Mouse (Mus musculus) heart, embryonic 10.5 days (tissue): ENCODE results near the gene Olfml2b. TPM values are rescaled to one million over a fixed set of nuclear protein-coding genes. Genes with fewer than 3 reads are reported as not detected.

Experiments
- DNase-seq: peaks from one replicate; pipeline ENCODE4 v3.0.0-alpha.2; 2017; ENCODE audit warnings: low spot score
- H3K27ac ChIP-seq: fragments of 300-500 bp; sonication (generic); 2 replicates; pipeline ENCODE4 v1.5.1; 2016; ENCODE audit warnings: mild to moderate bottlenecking
- H3K27me3 ChIP-seq: fragments of 300-500 bp; sonication (generic); 2 replicates; pipeline ENCODE4 v1.6.1; 2016; ENCODE audit warnings: mild to moderate bottlenecking; ENCODE audit not compliant: poor library complexity, insufficient read depth, severe bottlenecking
- H3K36me3 ChIP-seq: fragments of 300-500 bp; sonication (generic); 2 replicates; pipeline ENCODE4 v1.6.1; 2016; ENCODE audit warnings: mild to moderate bottlenecking, moderate library complexity
- H3K4me1 ChIP-seq: fragments of 300-500 bp; sonication (generic); 2 replicates; pipeline ENCODE4 v1.6.1; 2016; ENCODE audit warnings: mild to moderate bottlenecking
- H3K4me3 ChIP-seq: fragments of 300-500 bp; sonication (generic); 2 replicates; pipeline ENCODE4 v1.5.1; 2016; ENCODE audit warnings: mild to moderate bottlenecking, moderate library complexity
- H3K9me3 ChIP-seq: fragments of 300-500 bp; sonication (generic); 2 replicates; pipeline ENCODE4 v1.6.1; 2016; ENCODE audit warnings: mild to moderate bottlenecking, moderate library complexity
- WGBS: fragments of 180-500 bp; shearing (Covaris S2); methylation state at CpG from one replicate; pipeline ENCODE4 v1.1.7; 2016; 5-methylcytosine and 5-hydroxymethylcytosine counted together
- polyA plus RNA-seq: library from polyadenylated mRNA; unstranded; fragments of >200 nt; fragmentation: Nextera tagmentation; extraction: Ambion mirVana; gene quantifications from 2 replicates; pipeline ENCODE4 v1.2.1, GENCODE M21; 2016

Gene Olfml2b
- polyA plus RNA-seq, 1 experiment from 2014 or later = 31.4 TPM

DNA sequence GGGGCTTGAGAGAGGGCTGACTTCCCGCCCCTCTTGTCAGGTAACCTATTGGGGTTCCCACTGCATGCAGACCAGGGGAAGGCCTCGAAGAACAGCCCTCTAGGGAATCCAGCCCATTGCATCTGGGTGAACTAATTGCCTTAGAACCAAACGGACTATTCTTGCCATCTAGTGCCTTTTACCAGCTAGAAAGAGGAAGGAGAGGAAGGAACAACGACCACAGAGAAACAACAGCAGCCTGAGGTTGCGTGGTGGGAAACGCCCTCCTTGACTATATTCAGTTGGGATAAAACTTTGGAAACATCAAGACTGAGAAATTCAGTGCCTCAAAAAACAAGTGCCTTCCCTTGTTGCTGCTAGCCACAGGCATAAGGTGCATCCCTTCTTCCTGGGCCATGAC lies 39.5 kb downstream of the Olfml2b start:
- no peak overlapping the region for H3K4me3 ChIP-seq
- peaks cover 42% of the 10 kb centered on the region for H3K36me3 ChIP-seq
- no peak overlapping the region for H3K27ac ChIP-seq
- no peak for DNase-seq
- no peaks in the 10 kb centered on the region for H3K27me3 ChIP-seq
- peaks cover 5% of the 10 kb centered on the region for H3K4me1 ChIP-seq
- no peaks in the 10 kb centered on the region for H3K9me3 ChIP-seq
- WGBS = 80% methylated on average over 6 of the region's 6 CpGs

DNA sequence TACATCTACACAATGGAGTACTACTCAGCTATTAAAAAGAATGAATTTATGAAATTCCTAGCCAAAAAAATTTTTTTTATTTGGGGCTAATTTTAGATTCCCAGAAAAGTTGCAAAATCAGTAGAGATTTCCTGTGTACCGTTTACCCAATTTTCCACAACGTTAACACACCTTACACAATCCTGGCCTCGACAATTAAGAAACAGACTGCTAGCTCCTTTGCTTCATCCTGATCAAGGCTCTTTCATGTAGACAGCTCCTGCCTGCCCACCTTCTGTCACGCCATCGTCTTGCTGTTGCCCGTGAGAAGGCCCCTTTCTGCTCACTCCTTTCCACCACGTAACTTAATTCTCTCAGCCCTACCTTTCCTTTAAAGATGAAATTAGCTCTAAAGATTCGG lies 45.4 kb downstream of the Olfml2b start:
- Histone ChIP-seq H3K36me3 (no peaks in the 10 kb centered on the region), H3K27me3 (no peaks in the 10 kb centered on the region), H3K4me3 (no peak overlapping the region), H3K4me1 (peaks cover 3% of the 10 kb centered on the region; the same call in 1 of the 2 replicates), H3K9me3 (no peaks in the 10 kb centered on the region), H3K27ac (no peak overlapping the region)
- WGBS = 91% methylated on average over 8 of the region's 8 CpGs
- DNase-seq = no peak

DNA sequence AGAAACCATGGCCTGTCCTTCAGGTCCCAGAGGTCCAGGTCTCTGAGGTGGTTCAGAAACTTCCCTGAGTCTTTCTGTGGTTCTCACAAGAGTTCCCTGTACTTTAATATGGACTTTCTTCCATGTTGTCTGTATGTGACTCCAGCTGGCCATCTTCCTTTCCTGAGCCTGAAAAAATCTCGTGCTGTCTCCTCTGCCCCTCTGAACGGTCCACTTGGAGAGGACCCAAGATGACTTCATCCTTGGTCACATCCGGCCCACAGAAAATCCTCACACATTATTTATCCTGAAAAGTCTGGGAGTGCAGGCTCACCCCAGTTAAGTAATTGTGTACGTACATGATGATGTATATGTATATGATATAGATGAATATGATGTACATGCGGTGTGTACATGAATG lies 47.0 kb downstream of the Olfml2b start:
- DNase-seq = no peak
- Histone ChIP-seq H3K27ac (no peak overlapping the region), H3K4me1 (peaks cover 10% of the 10 kb centered on the region; the same call in 1 of the 2 replicates), H3K36me3 (no peaks in the 10 kb centered on the region), H3K27me3 (no peaks in the 10 kb centered on the region), H3K4me3 (no peak overlapping the region), H3K9me3 (no peaks in the 10 kb centered on the region)
- WGBS = 84% methylated on average over 5 of the region's 5 CpGs

DNA sequence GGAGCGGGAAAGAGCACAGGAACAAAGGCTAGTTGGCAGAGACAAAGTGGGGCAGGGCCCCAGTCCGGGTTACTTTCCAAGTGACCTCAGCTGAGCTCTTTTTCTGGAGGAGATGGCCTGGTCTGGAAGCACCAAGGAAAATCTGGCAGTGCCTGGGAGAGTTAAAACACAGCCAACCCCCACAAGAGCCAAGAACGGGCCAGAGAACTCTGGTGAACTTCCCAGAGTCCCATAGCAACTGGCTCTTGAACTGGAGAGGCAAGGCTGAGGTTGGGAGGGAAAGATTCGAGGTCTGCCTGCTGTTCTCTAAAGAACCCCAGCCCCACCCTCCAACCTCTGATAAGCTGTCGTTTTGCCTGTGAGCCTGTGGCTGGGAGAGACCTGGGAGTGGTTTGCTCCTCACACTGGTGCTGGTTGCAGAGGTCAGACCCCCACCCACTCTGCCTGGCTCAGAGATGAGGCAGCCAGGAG lies 50.5 kb downstream of the Olfml2b start:
- H3K36me3 ChIP-seq = no peaks in the 10 kb centered on the region
- no peak overlapping the region for H3K4me3 ChIP-seq
- DNase-seq = no peak
- peaks cover 10% of the 10 kb centered on the region; the same call in 1 of the 2 replicates for H3K4me1 ChIP-seq
- no peaks in the 10 kb centered on the region for H3K27me3 ChIP-seq
- 44% methylated on average over 5 of the region's 5 CpGs for WGBS
- no peaks in the 10 kb centered on the region for H3K9me3 ChIP-seq
- H3K27ac ChIP-seq = 0 out of 2 replicates have a peak overlapping the region, but pooled peaks have one; percentile 5

DNA sequence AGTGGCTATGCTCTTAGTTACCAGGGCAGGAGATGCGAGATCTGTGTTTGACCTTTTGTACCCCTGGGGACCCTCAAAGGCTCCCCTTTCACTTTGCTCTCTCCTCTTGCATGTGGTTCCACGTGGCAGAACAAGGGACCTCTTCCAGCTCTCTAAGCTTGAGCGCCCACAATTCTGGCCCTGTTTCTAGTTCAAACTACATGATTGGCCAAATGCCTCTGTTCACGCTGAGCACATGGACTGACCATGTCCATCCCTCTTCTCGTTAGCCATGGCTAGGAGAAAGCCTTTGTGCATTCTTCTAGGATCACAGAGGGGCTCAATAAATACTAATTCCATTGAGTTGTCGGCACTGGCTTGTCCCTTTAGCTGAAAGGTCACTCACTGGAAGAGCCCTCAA lies 51.0 kb downstream of the Olfml2b start:
- Histone ChIP-seq H3K9me3 (no peaks in the 10 kb centered on the region), H3K4me3 (no peak overlapping the region), H3K27me3 (no peaks in the 10 kb centered on the region), H3K4me1 (peaks cover 10% of the 10 kb centered on the region; the same call in 1 of the 2 replicates), H3K36me3 (no peaks in the 10 kb centered on the region), H3K27ac (0 out of 2 replicates have a peak overlapping the region, but pooled peaks have one; percentile 5)
- 82% methylated on average over 6 of the region's 6 CpGs for WGBS
- no peak for DNase-seq

DNA sequence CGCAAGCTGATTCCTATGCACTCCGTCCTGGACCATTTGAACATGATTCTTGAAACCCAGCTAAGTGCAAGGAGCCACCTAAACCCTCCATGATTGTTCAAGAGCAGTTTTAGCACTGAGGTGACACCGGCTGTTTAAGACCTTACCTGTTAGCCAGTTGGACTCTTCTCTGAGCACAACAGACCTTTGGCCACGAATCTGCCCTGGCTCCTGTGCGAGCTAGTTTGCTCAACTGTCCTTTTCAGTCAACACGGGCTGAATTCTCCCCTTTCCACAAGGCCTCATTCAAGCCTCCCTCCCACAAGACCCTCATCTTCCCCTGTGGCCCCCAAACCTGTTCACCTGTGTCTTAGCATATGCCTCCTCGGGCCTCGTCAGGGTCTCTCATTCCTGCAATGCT lies 52.7 kb downstream of the Olfml2b start:
- DNase-seq = no peak
- Histone ChIP-seq H3K27me3 (no peaks in the 10 kb centered on the region), H3K4me1 (peaks cover 10% of the 10 kb centered on the region; the same call in 1 of the 2 replicates), H3K4me3 (no peak overlapping the region), H3K27ac (no peak overlapping the region), H3K9me3 (no peaks in the 10 kb centered on the region), H3K36me3 (no peaks in the 10 kb centered on the region)
- WGBS = 90% methylated on average over 8 of the region's 8 CpGs

DNA sequence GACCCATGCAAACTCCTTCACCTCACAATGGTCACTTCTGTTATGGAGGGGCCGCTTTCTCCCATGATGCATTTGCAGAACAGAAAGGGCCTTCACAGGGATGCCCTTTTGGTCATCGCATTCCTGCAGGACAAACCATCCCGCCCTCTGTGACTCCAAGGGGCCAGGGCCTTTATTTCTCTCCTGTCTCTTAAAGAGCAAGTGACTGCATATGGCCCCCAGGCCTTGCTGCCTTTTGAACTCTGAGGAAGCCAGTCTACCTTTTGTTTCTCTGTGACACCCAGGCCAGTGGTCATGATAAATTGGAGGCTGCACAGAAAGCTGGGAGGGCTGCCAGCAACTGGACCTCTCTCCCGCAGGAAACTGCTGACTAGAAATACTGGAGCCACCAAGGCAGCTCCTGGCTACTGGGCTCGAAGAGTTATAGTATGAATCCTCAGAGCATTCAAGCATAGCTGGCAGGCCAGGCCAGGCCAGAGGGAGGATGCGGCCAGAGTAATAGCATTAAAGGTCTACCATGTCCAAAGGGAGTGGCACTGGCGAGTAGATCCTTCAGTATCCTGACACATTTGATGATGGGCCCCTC lies 53.5 kb downstream of the Olfml2b start:
- Histone ChIP-seq H3K27me3 (no peaks in the 10 kb centered on the region), H3K36me3 (no peaks in the 10 kb centered on the region), H3K4me1 (peaks cover 10% of the 10 kb centered on the region; the same call in 1 of the 2 replicates), H3K27ac (no peak overlapping the region), H3K4me3 (no peak overlapping the region), H3K9me3 (no peaks in the 10 kb centered on the region)
- 83% methylated on average over 7 of the region's 7 CpGs for WGBS
- DNase-seq = no peak

DNA sequence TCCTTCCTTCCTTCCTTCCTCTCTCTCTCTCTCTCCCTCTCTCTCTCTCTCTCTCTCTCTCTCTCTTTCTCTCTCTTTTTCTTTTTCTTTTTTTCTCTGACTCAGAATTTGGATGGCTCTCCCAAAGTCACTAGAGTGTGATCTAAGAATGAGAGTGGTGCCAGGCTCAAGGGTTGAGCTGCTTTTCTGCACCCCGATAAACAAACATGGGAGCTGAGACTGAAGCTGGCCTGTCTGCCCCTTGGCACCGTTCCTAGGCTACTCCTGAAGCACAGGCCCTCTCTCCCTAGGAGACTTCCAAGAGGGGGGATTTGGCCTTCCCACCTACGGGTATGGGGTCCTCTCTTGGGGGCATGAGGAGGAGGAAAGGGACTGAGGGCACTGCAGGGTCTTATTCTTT lies 54.4 kb downstream of the Olfml2b start:
- DNase-seq = no peak
- Histone ChIP-seq H3K36me3 (no peaks in the 10 kb centered on the region), H3K9me3 (no peaks in the 10 kb centered on the region), H3K4me1 (peaks cover 10% of the 10 kb centered on the region; the same call in 1 of the 2 replicates), H3K27ac (no peak overlapping the region), H3K27me3 (no peaks in the 10 kb centered on the region), H3K4me3 (no peak overlapping the region)
- WGBS = 82% methylated on average over 3 of the region's 3 CpGs

DNA sequence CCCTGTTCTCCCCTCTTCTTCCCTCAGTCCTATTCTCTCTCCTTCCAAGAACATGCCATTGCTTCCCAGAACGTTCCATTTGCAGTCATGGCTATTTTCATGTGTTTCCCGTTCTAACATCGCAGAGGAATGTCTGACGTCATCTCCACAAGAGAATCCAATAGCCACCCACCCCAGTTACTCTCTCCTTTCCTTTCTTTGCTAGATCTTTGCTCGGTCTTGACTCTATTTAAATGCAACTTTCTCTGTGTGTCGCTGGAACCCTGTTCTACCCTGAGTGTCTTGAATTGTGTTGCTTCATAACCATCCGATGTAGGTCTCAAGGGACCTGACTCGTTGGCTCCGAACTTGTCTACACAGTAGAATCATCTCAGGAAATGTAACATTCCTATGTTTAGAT lies 55.2 kb downstream of the Olfml2b start:
- no peak for DNase-seq
- Histone ChIP-seq H3K27ac (no peak overlapping the region), H3K9me3 (no peaks in the 10 kb centered on the region), H3K4me3 (no peak overlapping the region), H3K27me3 (no peaks in the 10 kb centered on the region), H3K4me1 (peaks cover 10% of the 10 kb centered on the region; the same call in 1 of the 2 replicates), H3K36me3 (no peaks in the 10 kb centered on the region)
- WGBS = 73% methylated on average over 9 of the region's 9 CpGs

DNA sequence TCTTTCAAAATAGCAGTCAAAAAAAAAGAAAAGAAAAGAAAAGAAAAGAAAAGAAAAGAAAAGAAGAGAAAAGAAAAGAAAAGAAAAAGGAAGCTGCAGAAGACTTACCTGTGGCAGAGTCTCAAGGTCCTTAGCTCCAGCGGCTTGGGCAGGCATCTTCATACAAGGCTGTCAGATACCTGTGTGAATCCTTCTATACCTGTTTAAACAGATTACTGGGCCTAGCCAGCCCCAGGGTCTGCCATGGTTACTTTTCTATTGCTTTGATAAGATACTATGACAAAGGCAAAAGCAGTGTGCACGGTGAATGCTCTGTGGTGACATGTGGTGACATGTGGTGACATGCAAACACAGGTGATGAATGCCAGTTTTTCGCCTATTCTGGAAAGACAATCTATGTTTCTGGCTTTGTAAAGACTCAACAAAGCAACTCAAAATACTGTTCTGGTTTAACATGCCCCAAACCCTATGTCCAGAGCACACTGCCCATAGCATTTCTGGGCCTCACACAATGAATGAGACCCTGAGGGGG lies 56.2 kb downstream of the Olfml2b start:
- Histone ChIP-seq H3K27ac (no peak overlapping the region), H3K4me3 (no peak overlapping the region), H3K4me1 (no peaks in the 10 kb centered on the region), H3K27me3 (no peaks in the 10 kb centered on the region), H3K9me3 (no peaks in the 10 kb centered on the region), H3K36me3 (no peaks in the 10 kb centered on the region)
- DNase-seq = no peak
- 85% methylated on average over 3 of the region's 3 CpGs for WGBS

DNA sequence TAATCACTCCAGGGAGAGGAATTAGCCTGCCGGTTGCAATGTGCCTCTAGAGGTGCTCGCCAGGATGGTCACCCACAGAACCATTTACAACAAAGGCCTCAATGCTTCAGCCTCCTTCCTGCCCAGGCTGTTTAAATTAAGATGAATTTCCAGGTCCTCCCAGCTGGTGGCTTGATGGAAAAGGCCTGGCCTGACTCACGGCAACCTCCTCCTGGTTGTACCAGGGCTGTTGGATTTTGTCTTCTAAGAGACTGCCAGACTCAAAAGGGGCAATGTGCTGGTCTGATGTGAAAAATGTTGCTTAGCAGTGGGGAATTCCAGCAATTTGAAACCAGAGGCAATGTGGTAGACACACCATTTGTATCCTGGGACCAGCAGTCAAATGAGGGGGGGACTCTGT lies 56.8 kb downstream of the Olfml2b start:
- no peak overlapping the region for H3K4me3 ChIP-seq
- 56% methylated on average over 3 of the region's 3 CpGs for WGBS
- no peaks in the 10 kb centered on the region for H3K9me3 ChIP-seq
- no peak overlapping the region for H3K27ac ChIP-seq
- DNase-seq = no peak
- no peaks in the 10 kb centered on the region for H3K36me3 ChIP-seq
- no peaks in the 10 kb centered on the region for H3K4me1 ChIP-seq
- H3K27me3 ChIP-seq = no peaks in the 10 kb centered on the region

DNA sequence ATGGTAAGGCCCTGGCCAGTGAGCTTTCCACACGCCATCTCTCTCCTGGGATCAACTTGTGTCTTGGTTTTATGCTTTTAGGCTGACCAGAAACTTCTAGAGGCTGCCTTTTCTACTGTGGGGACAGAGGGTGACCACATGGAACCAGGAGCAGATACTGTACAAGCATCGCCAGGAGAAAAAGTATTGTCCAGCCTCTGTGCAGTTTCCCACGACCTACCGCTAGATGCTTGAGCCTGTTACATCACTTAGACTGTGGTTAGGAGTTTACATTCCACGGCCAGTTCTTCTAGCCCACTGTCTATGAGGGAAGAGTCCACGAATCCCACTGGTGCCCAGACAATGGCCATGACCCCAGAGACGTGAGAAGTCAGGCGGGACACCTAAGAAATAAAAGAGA lies 57.2 kb downstream of the Olfml2b start:
- Histone ChIP-seq H3K4me1 (no peaks in the 10 kb centered on the region), H3K27me3 (no peaks in the 10 kb centered on the region), H3K36me3 (no peaks in the 10 kb centered on the region), H3K4me3 (no peak overlapping the region), H3K9me3 (no peaks in the 10 kb centered on the region), H3K27ac (no peak overlapping the region)
- WGBS = 80% methylated on average over 8 of the region's 8 CpGs
- DNase-seq = no peak

DNA sequence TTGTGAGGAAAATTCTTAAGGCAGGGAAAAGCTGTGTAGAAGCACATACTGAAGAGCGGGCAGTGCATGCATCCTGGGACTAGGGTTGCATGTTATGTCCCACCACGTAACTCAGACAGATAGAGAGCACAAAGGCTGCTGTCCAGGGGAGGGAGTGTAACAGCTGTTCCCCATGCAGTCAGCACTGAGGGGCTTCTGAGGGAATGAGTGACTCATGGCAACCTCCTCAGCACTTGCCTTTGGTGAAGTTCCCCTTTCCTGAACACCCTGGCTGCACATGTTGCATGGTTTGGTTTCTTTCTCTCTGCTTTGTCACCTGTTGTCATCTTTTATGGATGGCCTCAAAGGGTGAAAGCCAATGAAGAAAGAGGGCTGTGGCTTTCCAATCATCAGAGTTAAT lies 57.9 kb downstream of the Olfml2b start:
- Histone ChIP-seq H3K4me3 (no peak overlapping the region), H3K9me3 (no peaks in the 10 kb centered on the region), H3K27ac (no peak overlapping the region), H3K27me3 (no peaks in the 10 kb centered on the region), H3K4me1 (no peaks in the 10 kb centered on the region), H3K36me3 (no peaks in the 10 kb centered on the region)
- no peak for DNase-seq
- 76% methylated on average over 2 of the region's 2 CpGs for WGBS
